Mouse (Mus musculus) lung, postnatal 25 days (tissue): ENCODE results near the gene Vmn1r101.
"Not testable (repeated sequence)": the region's sequence is repeated elsewhere in the genome, so short reads cannot be mapped to it uniquely, and the experiment has no call there.

Experiments used
- DNase-seq: peaks from one replicate; pipeline ENCODE4 v3.0.0; 2022; ENCODE audit warnings: low spot score

The Vmn1r101 gene

GRCm38 (mm10) chr7:20442493-20442892 lies at the start of gene Vmn1r101:
Gene Vmn1r101, minus strand, starts transcription at chr7:20442593.
- DNase-seq = not testable (repeated sequence)

DNA sequence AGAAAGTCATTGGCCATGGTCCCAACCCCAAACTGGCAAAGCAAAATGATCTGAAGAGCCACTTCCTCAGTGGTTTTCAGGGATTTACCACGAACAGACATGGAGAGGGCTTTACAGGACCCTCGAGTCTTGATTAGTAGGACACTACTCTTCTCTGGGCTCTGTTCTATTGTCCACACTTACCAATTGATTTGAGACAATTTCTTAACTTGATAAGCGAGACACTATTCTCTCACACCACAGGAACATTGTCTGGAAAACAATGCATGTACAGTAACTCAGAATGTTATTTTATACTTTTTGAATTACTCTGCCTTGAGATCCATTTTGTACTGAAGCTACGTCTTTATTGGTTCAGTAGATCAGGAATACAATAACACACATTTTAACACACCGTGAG lies 32.4 kb upstream of the Vmn1r101 start, which contains the start of gene Gm10670:
Gene Gm10670, minus strand, starts transcription at position 101 of the 400 bp plus-strand sequence.
- not testable (repeated sequence) for DNase-seq

DNA sequence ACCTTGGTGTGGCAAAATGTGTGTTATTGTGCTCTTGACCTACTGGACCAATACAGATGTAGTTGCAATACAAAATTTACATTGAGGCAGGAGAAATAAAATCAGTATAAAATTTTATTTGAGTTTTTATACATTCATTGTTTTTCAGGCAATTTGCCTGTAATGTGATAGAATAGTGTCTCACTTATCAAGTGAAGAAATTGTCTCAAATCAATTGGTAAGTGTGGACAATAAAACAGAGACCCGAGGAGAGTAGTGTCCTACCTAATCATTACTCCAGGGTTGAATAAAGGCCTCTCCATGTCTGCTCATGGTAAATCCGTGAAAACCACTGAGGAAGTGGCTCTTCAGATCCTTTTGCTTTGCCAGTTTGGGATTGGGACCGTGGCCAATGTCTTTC lies 24.8 kb downstream of the Vmn1r101 start, which contains the start of gene Vmn1r100:
Gene Vmn1r100, plus strand, starts transcription at position 301 of the 400 bp plus-strand sequence.
- DNase-seq = not testable (repeated sequence)
